Mouse (Mus musculus): ENCODE measurements around the gene Gramd4.

DNA sequence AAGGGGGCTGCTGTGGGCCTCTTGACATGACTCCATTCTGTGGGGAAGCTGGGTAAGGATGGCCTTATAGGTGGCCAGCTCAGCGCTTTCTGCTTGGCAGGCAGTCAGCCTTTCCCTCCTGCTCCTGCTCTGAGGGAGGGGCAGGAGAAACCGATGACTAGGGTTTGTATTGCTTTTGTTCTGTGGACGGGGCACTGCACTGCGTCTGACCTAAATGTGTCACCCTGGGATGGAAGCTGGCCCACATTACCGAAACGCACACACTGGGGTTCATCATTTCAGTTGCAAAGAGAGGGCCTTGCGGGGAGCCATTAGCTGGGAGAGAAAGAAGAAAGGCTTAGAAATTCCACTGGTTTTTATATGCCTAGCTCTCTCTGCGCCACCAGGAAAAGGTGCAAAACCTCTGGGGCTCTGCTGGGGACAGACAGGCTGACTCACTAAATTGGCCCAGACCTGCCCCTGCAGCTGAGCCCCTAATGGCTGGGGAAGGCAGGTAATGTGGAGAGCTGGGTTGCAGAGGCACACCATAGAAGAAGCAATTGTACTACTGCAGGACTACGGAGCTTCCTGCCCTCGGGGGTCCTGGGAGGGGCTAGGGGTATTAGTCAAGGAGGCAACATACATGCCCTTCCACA, 55.3 kb downstream of the Gramd4 start:
- TF ChIP-seq CTCF (conservative IDR thresholded peaks at IDR 0.05 in 1 of 2, IDR thresholded peaks at IDR 0.05 in 1 of 2; ENCODE audit: low read depth in 2 of 2, low read length in 2 of 2) = no peak
- no peak for TF ChIP-seq UBTF (IDR thresholded peaks at IDR 0.05; ENCODE audit: low read depth, low read length)
- TF ChIP-seq EP300 (IDR thresholded peaks at IDR 0.05; ENCODE audit: low read length) = no peak
- TF ChIP-seq MAX (IDR thresholded peaks at IDR 0.05; ENCODE audit: low read length) = no peak
